Mouse (Mus musculus): ENCODE measurements around the gene Ssh1. TPM values are rescaled to one million over a fixed set of nuclear protein-coding genes. Genes with fewer than 3 reads are reported as not detected.

The Ssh1 gene
- 18.8 and 21.2 TPM in 2 replicates for total RNA-seq (2021)
- long read RNA-seq, experiment 1, partial matches to known transcripts: 5 of 12 reads
- long read RNA-seq, experiment 1, other reads (novel, unspliced or antisense): 7 of 12 reads
- long read RNA-seq, experiment 2, full-length matches to known transcripts: 2 of 8 reads
- long read RNA-seq, experiment 2, partial matches to known transcripts: 1 of 8 reads
- long read RNA-seq, experiment 2, other reads (novel, unspliced or antisense): 5 of 8 reads

GRCm38 (mm10) chr5:113993487-113994465 lies at the start of gene Ssh1:
TSS of gene Ssh1 (minus strand) at chr5:113993894.
- peak; percentile 96 for DNase-seq

GRCm38 (mm10) chr5:114041327-114041930 lies 47.7 kb upstream of the Ssh1 start:
- DNase-seq: peak; percentile 71

- no peak for DNase-seq
Observed at GRCm38 (mm10) chr5:114040911-114041310, 47.2 kb upstream of the Ssh1 start.

GRCm38 (mm10) chr5:114040508-114040907 lies 46.8 kb upstream of the Ssh1 start:
- DNase-seq: no peak

GRCm38 (mm10) chr5:114035111-114035510 lies 41.4 kb upstream of the Ssh1 start:
- DNase-seq: no peak

GRCm38 (mm10) chr5:114034393-114034792 lies 40.7 kb upstream of the Ssh1 start:
- DNase-seq: no peak

- no peak for DNase-seq
Observed at GRCm38 (mm10) chr5:114032161-114032763, 38.6 kb upstream of the Ssh1 start.

- DNase-seq: no peak
Observed at GRCm38 (mm10) chr5:114030652-114031051, 37.0 kb upstream of the Ssh1 start.

- DNase-seq: no peak
Observed at GRCm38 (mm10) chr5:114028111-114028510, 34.4 kb upstream of the Ssh1 start.

GRCm38 (mm10) chr5:114027217-114027944 lies 33.7 kb upstream of the Ssh1 start:
- no peak for DNase-seq

GRCm38 (mm10) chr5:114024885-114025284 lies 31.2 kb upstream of the Ssh1 start:
- peak; percentile 10 for DNase-seq

- DNase-seq: no peak
Observed at GRCm38 (mm10) chr5:114024390-114024789, 30.7 kb upstream of the Ssh1 start.

GRCm38 (mm10) chr5:114015121-114015520 lies 21.4 kb upstream of the Ssh1 start:
- peak; percentile 67 for DNase-seq

GRCm38 (mm10) chr5:114009049-114009448 lies 15.4 kb upstream of the Ssh1 start:
- DNase-seq: no peak

- DNase-seq: no peak
Observed at GRCm38 (mm10) chr5:114007753-114008453, 14.2 kb upstream of the Ssh1 start.

- DNase-seq: no peak
Observed at GRCm38 (mm10) chr5:114006974-114007373, 13.3 kb upstream of the Ssh1 start.

- no peak for DNase-seq
Observed at GRCm38 (mm10) chr5:114005100-114005499, 11.4 kb upstream of the Ssh1 start.

- no peak for DNase-seq
Observed at GRCm38 (mm10) chr5:114004573-114004972, 10.9 kb upstream of the Ssh1 start.

GRCm38 (mm10) chr5:114003542-114003941 lies 9.8 kb upstream of the Ssh1 start, which contains the start of gene Dao:
TSS of gene Dao (plus strand) at chr5:114003703.
- no peak for DNase-seq

- no peak for DNase-seq
Observed at GRCm38 (mm10) chr5:113999382-113999781, 5.7 kb upstream of the Ssh1 start.

GRCm38 (mm10) chr5:113996458-113996857 lies 2.8 kb upstream of the Ssh1 start:
- no peak for DNase-seq

All from adrenal gland, postnatal 14 days (tissue).